Mouse (Mus musculus) T-helper 17 cell (primary cell): ENCODE measurements around the gene Pla2g16.

ENCODE experiments used
- in situ Hi-C, 2 experiments: fragments of 300-600 bp; cut with MboI, MseI; formaldehyde crosslinking; loops; 1 replicate in 1 of 2; 2 replicates in 1 of 2; pipeline ENCODE4 v1.15.1; 2025; ENCODE audit warnings: high pct_unique_total_duplicates in 2 of 2

Pla2g16 gene

GRCm38 (mm10) chr19:7562601-7563129 is 5.4 kb downstream of the Pla2g16 start:
- in situ Hi-C loops, result loop anchor here in 1 of 2 experiments (5.0 kb wide), 1 partner anchor 1315 kb away; no protein-coding TSS in a partner anchor

DNA sequence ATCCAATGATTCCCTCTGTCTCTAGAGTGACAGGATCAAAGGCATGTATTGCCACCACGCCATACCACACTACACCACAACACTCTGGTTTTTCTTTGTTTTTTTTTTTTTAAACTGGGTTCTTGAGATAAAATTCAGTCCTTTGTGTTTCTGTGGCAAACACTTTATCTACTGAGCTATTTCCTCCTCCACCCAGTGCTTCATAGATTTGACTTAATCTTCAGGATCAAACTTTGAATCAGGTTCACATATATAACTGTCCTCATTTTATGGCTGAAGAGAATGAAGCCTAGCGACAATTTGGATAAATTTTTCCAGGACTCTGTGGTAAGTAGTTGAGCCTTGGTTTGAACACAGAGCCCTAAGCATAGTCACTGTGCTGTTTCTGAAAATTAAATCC is 6.4 kb downstream of the Pla2g16 start:
- in situ Hi-C loops, result loop anchor here in 1 of 2 experiments (5.0 kb wide), 1 partner anchor 1314 kb away; no protein-coding TSS in a partner anchor

DNA sequence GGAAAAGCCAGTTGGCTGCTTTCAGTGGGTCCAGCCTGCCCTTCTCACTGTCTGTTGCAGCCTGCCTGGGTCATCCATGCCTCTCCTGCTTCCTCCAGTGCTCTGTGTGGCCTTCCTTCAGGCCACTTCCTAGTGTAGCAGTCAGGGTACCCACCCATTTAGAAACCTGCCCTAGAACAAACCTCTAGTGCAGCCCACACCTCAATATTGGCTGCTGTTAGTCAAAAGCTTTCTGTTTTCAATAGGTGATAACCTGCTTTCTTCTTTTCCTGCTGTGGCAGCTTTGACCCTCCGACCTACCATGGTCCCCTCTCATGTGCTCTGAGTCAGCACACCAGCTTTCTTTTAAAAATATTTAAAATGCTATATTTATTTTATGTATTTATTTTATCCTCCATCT is 7.2 kb downstream of the Pla2g16 start:
- in situ Hi-C loops, result loop anchor here in 1 of 2 experiments (5.0 kb wide), 1 partner anchor 1313 kb away; no protein-coding TSS in a partner anchor

GRCm38 (mm10) chr19:7566826-7567225 is 9.6 kb downstream of the Pla2g16 start:
- in situ Hi-C loops, result no loop called here

DNA sequence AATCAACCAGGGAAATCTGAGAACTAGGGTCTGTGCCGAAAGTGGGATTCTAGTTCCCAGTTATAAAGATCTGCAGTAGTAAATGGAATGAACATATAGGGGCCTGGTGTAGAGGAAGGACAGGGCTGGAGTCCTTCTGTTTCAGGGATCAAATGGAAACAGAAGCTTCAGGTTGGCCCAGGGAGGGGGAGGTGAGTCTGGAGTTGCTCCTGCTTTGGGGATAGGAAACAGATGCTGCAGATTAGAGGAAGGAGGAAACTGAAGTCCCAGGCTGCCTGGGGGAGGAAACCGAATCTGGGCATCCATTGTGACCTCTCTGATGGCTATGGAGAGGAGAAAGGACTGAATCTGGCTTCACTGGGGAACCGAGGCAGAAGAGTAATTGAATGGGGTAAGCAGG is 11.1 kb downstream of the Pla2g16 start:
- in situ Hi-C loops, result no loop called here

- in situ Hi-C loops, result loop anchor here in 1 of 2 experiments (10.0 kb wide), 1 partner anchor 1245 kb away; the partner anchor contains the start of gene Ttc9c
Observed at GRCm38 (mm10) chr19:7569650-7570049, 12.4 kb downstream of the Pla2g16 start.

DNA sequence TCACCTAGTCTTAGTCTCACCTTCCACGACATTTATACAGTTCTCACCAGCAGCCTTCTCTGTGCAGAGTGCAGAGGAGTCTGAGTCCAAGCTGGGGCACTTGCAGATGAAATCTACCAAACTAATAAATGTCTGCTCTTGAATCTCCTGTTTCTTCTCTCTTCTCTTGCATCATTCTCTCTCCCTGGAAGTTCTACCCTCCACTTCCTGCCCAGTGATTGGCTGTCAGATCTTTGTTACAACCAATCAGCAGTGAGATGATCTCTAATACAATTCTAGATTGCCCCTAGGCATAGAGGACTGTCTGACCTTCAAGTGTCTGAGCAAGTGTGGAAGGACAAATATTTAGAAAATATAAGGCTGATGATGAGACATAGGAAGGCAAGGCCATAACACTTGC is 18.9 kb downstream of the Pla2g16 start:
- in situ Hi-C loops, result loop anchor here in 1 of 2 experiments (10.0 kb wide), 1 partner anchor 1239 kb away; the partner anchor contains the start of gene Ttc9c

GRCm38 (mm10) chr19:7577710-7578109 is 20.5 kb downstream of the Pla2g16 start:
- in situ Hi-C loops, result loop anchor here in 1 of 2 experiments (10.0 kb wide), 1 partner anchor 1237 kb away; the partner anchor contains the start of gene Ttc9c

- in situ Hi-C loops, result no loop called here
Observed at GRCm38 (mm10) chr19:7581042-7581441, 23.8 kb downstream of the Pla2g16 start.

DNA sequence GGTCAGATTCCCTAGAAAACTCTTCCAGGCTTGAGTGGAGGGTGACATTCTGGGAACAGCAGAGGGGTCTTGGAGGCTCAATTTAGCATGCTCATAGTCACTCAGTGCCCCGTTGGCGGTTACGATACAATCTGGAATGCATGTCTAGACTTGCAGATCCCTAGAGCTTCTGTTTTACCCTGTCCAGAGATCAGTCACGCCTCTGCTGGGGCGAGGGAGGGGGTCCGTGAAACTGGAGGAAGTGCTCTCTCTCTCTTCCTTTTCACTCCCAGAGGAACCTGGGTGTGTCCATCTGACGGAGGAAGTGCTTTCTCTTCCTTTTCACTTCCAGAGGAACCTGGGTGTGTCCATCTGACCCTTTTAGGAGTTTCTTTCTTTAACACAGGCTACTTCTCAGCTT is 25.8 kb downstream of the Pla2g16 start:
- in situ Hi-C loops, result no loop called here

DNA sequence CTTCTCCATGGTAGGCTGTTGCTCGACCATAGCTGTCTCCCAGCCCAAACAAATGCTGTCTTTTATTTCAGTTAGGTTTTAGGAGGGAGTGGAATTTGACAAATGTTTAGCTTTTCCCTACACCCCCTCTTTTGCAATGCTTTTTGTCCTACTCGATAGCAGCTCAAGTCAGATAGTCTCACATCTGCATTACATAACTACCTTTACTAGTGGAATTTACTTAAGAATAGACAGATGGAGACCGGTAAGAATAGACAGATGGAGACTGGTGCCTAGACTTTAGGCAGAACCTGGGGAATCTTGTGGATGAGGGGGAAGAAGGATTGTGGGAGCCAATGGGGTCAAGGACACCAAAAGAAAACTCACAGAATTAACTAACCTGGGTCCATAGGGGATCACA is 26.3 kb downstream of the Pla2g16 start:
- in situ Hi-C loops, result no loop called here

DNA sequence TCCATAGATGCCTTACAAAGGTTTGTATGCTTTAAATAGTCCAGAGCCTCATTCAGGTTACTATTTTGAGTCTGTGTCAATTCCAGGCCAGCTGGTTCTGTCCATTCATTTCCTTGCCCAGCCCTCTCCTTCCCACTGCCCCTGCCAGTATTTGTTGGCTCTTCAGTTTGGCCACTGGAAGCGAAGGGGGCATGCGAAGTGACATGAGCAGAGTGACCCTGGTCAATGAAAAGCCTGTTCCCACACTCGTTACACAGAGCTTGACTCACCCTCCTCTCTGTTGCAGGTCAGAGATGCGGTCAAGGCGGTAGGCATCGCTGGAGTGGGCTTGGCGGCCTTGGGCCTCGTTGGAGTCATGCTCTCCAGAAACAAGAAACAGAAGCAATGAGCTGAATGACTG is 28.0 kb downstream of the Pla2g16 start:
- in situ Hi-C loops, result no loop called here

DNA sequence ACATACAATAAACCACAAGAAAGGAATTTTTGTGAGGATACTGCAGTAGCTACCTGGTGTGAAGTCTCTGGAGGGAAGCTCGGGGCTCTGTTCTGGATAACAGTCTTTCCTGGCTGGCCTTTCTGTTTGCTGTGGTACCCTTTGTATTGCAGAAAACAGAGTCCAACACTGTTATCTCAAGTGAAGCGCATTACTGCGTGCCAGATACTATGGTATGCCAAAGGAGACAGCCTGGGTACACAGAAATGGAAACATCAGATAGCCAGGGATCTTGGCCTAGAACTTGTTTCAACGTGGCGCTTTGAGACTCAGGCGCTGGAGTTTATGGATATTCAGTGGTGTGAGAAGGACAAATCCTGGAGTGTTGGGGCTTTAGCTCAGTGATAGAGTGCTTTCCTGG is 28.5 kb downstream of the Pla2g16 start:
- in situ Hi-C loops, result no loop called here

- in situ Hi-C loops, result no loop called here
Observed at GRCm38 (mm10) chr19:7590795-7591194, 33.5 kb downstream of the Pla2g16 start.

DNA sequence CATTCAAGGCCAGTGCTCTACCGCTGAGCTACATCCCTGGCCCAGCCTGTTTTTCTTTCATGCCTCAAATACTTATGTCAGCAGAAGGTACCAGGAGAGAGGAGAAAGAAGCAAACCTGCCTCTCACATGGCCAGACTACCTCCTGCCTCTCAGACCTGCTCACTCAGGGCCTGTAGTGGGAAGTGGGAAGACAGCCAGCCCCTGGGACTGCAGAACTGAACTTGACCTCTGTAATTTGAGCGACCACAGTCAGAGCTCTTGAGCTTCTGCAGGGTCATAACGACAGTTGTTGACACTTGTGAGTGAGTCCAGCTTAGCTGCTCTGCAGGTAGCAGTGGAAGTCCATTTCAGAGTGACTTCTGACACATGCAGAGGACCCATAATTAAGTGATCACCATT is 34.8 kb downstream of the Pla2g16 start:
- in situ Hi-C loops, result no loop called here

DNA sequence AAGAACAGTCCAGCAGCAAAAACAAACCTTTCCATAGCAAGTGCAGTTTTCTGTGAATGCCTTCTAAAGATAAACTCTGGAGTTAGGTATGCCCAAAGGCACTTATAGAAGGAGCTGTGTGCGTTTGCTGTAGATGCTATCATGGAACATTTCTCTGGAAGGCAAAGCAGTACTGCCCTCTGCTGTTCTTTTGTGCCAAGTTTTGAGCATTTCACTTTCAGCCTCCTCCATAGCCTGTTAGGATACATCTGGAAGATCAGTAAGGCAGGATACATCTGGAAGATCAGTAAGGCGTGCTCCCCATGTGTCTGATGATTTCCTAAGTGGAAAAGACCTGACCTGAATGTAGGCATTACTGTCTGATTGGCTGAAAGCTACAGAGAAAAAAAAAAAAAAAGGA is 38.3 kb downstream of the Pla2g16 start:
- in situ Hi-C loops, result loop anchor here in 1 of 2 experiments (5.0 kb wide), 1 partner anchor 63 kb away; no protein-coding TSS in a partner anchor

DNA sequence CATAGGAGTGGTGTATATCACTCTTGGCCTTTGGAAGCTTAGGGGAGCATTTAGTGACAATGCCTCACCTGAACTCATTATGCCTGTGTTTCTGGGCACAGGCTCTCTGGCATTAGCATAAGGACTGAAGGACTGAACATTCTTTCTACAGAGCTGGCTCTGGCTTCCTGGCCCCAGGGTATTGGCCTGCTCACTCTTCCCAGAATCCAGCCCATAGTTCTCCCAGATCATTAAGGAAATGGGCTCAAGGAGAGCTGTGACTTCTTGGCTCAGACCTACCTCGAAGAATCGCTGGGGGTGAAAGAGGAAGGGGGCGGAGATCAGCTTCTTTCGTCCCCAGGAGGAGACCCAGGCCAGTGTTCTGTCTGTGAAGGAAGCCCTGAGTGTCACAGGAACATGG is 41.2 kb downstream of the Pla2g16 start:
- in situ Hi-C loops, result loop anchor here in 1 of 2 experiments (5.0 kb wide), 1 partner anchor 66 kb away; no protein-coding TSS in a partner anchor

GRCm38 (mm10) chr19:7601551-7601950 is 44.3 kb downstream of the Pla2g16 start:
- in situ Hi-C loops, result loop anchor here (10.0 kb wide), 2 partner anchors 157 to 517 kb away; no protein-coding TSS in a partner anchor

- in situ Hi-C loops, result loop anchor here (10.0 kb wide), 2 partner anchors 159 to 519 kb away; no protein-coding TSS in a partner anchor
Observed at GRCm38 (mm10) chr19:7604107-7604506, 46.8 kb downstream of the Pla2g16 start.

DNA sequence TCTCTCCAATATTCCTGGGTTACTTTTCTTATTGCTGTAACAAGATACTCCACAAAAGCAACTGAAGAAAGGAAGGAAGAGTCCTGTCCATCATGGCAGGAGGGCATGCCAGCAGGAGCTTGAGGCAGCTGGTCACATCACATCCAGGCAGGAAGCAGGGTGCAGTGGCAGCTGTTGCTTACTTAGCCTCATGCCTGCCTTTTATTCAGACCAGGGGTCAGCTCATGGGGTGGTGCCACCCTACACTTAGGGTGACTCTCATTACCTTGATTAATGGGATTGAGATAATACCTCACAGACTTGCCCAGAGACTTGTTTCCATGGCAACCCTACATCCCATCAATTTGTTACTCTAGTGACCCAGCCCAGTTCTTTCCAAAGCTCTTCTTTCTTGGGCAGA is 47.8 kb downstream of the Pla2g16 start:
- in situ Hi-C loops, result loop anchor here (10.0 kb wide), 2 partner anchors 160 to 520 kb away; no protein-coding TSS in a partner anchor

- in situ Hi-C loops, result loop anchor here (10.0 kb wide), 2 partner anchors 161 to 521 kb away; no protein-coding TSS in a partner anchor
Observed at GRCm38 (mm10) chr19:7605930-7606783, 48.9 kb downstream of the Pla2g16 start.
